Mouse (Mus musculus) monocyte, adult 2 months (primary cell): Measurements from ENCODE around the gene Sly.
"Not testable (repeated sequence)": the region's sequence is repeated elsewhere in the genome, so short reads cannot be mapped to it uniquely, and the experiment has no call there.

Source experiments
- DNase-seq, 2 experiments: peaks; one replicate each; pipeline ENCODE4 v3.0.0; 2022; ENCODE audit warnings: low spot score in 2 of 2, low read depth in 1 of 2

Gene Sly

GRCm38 (mm10) chrY:57186888-57187287, at the start of gene Sly:
Gene Sly, plus strand, starts transcription at chrY:57187188.
- DNase-seq: not testable (repeated sequence)
